Mouse (Mus musculus) embryonic facial prominence, embryonic 14.5 days (tissue): ENCODE data around the gene Uox. TPM values are rescaled to one million over a fixed set of nuclear protein-coding genes. Genes with fewer than 3 reads are reported as not detected.
A peak's percentile ranks its signal among the peaks of the same experiment; 100 is the strongest.

Source experiments
- ATAC-seq: fragments of 200-750 bp; cut with Nextera tagmentation; 2 replicates; pipeline ENCODE4 v1.8.0; 2017; ENCODE audit warnings: low read depth, moderate number of reproducible peaks, moderate TSS enrichment
- DNase-seq: peaks from one replicate; pipeline ENCODE4 v3.0.0-alpha.2; 2015; ENCODE audit warnings: low spot score
- H3K27ac ChIP-seq: fragments of 300-500 bp; sonication (generic); replicated peaks from 2 replicates; pipeline ENCODE4 v1.5.1; 2014; ENCODE audit warnings: low read depth, mild to moderate bottlenecking, low read length, moderate library complexity
- H3K27me3 ChIP-seq: fragments of 300-500 bp; sonication (generic); replicated peaks from 2 replicates; pipeline ENCODE4 v1.6.1; 2014; ENCODE audit warnings: low read length; ENCODE audit not compliant: control insufficient read depth, insufficient read depth
- H3K36me3 ChIP-seq: fragments of 300-500 bp; sonication (generic); 2 replicates; pipeline ENCODE4 v1.6.1; 2014; ENCODE audit warnings: low read length, mixed read lengths; ENCODE audit not compliant: control insufficient read depth, insufficient read depth
- H3K4me1 ChIP-seq: fragments of 300-500 bp; sonication (generic); 2 replicates; pipeline ENCODE4 v1.6.1; 2014; ENCODE audit warnings: antibody characterized with exemption, low read length; ENCODE audit not compliant: control insufficient read depth, insufficient read depth
- H3K4me2 ChIP-seq: fragments of 300-500 bp; sonication (generic); 2 replicates; pipeline ENCODE4 v1.6.1; 2014; ENCODE audit warnings: low read depth, mild to moderate bottlenecking, low read length, moderate library complexity, mixed read lengths
- H3K4me3 ChIP-seq: fragments of 300-500 bp; sonication (generic); 2 replicates; pipeline ENCODE4 v1.5.1; 2014; ENCODE audit warnings: low read depth, mild to moderate bottlenecking, low read length
- H3K9ac ChIP-seq: fragments of 300-500 bp; sonication (generic); 2 replicates; pipeline ENCODE4 v1.6.1; 2014; ENCODE audit warnings: low read depth, mild to moderate bottlenecking, low read length, moderate library complexity, mixed read lengths
- H3K9me3 ChIP-seq: fragments of 300-500 bp; sonication (generic); 2 replicates; pipeline ENCODE4 v1.6.1; 2016; ENCODE audit warnings: low read length; ENCODE audit not compliant: control insufficient read depth
- WGBS: fragments of 180-500 bp; shearing (Covaris S2); extraction: QIAGEN DNeasy Blood & Tissue Kit; methylation state at CpG from one replicate; pipeline ENCODE4 v1.1.7; 2014; 5-methylcytosine and 5-hydroxymethylcytosine counted together
- polyA plus RNA-seq: library from polyadenylated mRNA; unstranded; fragments of >200 nt; fragmentation: Nextera tagmentation; extraction: Ambion mirVana; gene quantifications from 2 replicates; pipeline ENCODE4 v1.2.1, GENCODE M21; 2014

The Uox gene
- polyA plus RNA-seq, 1 experiment from 2014 or later, result 0.85 TPM

DNA sequence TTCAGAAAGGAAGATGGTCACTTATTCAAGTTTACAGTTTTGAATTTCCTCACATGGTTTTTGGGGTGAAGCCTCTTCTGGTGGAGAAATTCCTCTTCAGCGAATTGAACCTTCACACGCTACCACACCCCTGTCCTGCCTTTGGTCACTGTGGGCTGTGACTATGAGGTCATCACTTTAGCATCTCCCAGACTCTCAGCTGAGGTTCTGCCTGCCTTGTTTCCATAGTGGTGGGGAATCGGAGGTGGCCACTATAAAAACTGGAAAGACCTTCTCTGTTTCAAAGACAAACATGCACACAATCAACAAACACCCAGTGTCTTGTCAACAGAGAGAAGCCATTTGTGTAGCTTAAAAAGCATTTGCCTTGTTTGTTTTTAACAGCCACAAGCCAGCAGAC lies 81.0 kb downstream of the Uox start, which contains the start of gene 4930503B20Rik:
TSS of gene 4930503B20Rik (minus strand) at position 101 of the 400 bp plus-strand sequence.
- no peaks in the 10 kb centered on the region for H3K9me3 ChIP-seq
- DNase-seq (no peak), ATAC-seq (no peak)
- no peak within 1 kb of the TSS for H3K4me2 ChIP-seq
- H3K27ac ChIP-seq, result no peak within 1 kb of the TSS
- 0 out of 2 replicates have a peak, but pooled peaks cover 3% of the 10 kb centered on the region for H3K4me1 ChIP-seq
- no peak within 1 kb of the TSS for H3K9ac ChIP-seq
- H3K4me3 ChIP-seq, result no peak within 1 kb of the TSS
- H3K27me3 ChIP-seq, result no peaks in the 10 kb centered on the region
- whole genome bisulfite sequencing, result 81% methylated on average over 3 of the region's 3 CpGs
- H3K36me3 ChIP-seq, result no peaks in the 10 kb centered on the region

DNA sequence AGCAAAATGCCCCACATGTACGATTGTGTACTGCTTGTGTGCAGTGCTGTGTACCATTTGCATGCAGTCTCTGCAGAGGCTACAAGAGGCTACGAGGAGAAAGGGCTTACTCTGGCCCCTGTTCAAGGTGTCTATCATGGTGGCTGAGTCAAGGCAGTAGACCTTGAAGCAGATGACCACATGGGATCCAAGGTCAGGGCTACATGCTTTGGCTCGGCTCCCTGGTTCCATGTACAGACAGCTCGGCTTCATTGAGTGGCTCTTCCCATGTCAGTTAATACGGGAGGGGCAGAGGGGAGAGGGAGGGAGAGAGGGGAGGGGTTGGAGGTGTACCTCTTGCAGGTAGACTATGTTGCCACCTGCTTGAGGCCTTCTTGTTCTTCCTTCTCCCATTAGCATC lies 82.2 kb downstream of the Uox start:
- 85% methylated on average over 5 of the region's 5 CpGs for WGBS
- no peaks in the 10 kb centered on the region for H3K36me3 ChIP-seq
- H3K4me1 ChIP-seq, result 0 out of 2 replicates have a peak, but pooled peaks cover 3% of the 10 kb centered on the region
- ATAC-seq, result no peak
- H3K27me3 ChIP-seq, result no peaks in the 10 kb centered on the region
- H3K27ac ChIP-seq, result no peak overlapping the region
- no peak overlapping the region for H3K4me2 ChIP-seq
- H3K9ac ChIP-seq, result no peak overlapping the region
- H3K9me3 ChIP-seq, result no peaks in the 10 kb centered on the region
- no peak for DNase-seq
- H3K4me3 ChIP-seq, result no peak overlapping the region

DNA sequence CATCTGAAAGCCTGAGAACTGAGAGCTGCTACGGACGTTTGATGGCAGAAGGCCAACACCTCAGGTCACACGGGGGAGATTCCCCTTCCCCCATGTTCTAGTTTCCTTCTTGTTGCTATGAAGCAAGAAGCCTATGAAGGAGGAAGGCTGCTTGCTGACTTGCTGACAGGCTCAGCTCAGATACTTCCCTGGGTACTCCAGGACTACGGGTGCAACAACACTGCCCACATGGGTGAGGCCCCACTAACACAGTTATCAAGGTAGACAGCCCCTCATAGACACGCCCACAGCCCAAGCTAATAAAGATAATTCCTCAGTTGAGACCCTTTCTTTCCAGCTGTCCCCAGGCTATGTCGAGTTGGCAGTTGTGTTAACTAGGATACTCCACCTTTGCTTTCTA lies 83.5 kb downstream of the Uox start:
- DNase-seq, result no peak
- Histone ChIP-seq H3K9me3 (no peaks in the 10 kb centered on the region), H3K36me3 (no peaks in the 10 kb centered on the region), H3K4me2 (no peak overlapping the region), H3K27ac (no peak overlapping the region), H3K27me3 (no peaks in the 10 kb centered on the region), H3K9ac (no peak overlapping the region), H3K4me1 (0 out of 2 replicates have a peak, but pooled peaks cover 3% of the 10 kb centered on the region), H3K4me3 (no peak overlapping the region)
- WGBS, result 58% methylated on average over 6 of the region's 6 CpGs
- ATAC-seq, result no peak

DNA sequence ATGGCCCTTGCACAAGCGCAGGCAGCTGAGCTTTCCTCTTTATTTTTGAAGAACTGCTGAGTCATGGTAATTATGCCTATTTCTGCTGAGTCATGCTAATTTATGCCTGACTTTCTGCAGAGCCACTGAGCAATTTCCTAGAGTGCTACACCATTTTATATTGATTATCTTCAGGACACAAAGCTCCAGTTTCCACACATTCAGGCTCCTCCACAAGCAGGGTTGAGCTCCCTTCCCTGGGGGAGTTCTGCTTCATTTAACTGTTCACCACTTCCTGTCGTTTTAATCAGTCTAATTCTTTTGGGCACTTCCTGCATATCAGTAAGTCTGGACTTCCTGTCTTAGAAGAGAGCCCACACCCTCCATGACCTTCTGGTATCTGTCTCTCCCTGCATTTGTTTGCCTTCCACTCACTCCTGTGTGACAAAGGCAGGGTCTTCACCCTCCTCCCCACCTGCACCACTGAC lies 84.9 kb downstream of the Uox start:
- H3K4me3 ChIP-seq, result no peak overlapping the region
- H3K9ac ChIP-seq, result no peak overlapping the region
- no peak overlapping the region for H3K4me2 ChIP-seq
- 58% methylated on average over 2 of the region's 2 CpGs for WGBS
- no peaks in the 10 kb centered on the region for H3K4me1 ChIP-seq
- H3K9me3 ChIP-seq, result no peaks in the 10 kb centered on the region
- H3K36me3 ChIP-seq, result no peaks in the 10 kb centered on the region
- no peaks in the 10 kb centered on the region for H3K27me3 ChIP-seq
- H3K27ac ChIP-seq, result no peak overlapping the region
- no peak for ATAC-seq
- DNase-seq, result no peak

DNA sequence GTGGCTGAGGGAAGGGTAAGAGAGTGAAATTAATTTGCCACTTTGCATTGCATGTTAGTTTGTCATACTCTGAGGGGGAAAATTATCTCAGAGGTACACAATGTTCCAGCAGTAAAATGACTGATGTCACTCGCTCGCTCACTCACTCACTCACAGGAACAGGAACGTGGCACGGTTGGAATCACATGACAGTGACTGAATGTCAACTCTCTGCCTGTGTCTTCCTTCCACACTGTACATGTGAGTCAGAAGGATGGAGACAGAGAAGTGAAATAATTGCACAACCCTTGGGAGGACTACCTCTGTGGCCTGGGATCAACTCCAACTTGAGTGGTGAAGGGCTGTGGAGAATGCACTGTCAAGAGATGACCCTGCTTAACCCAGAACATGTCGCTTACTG lies 87.2 kb downstream of the Uox start:
- Histone ChIP-seq H3K36me3 (no peaks in the 10 kb centered on the region), H3K9me3 (no peaks in the 10 kb centered on the region), H3K27ac (no peak overlapping the region), H3K4me3 (no peak overlapping the region), H3K27me3 (no peaks in the 10 kb centered on the region), H3K4me1 (no peaks in the 10 kb centered on the region), H3K4me2 (no peak overlapping the region), H3K9ac (no peak overlapping the region)
- 87% methylated on average over 5 of the region's 5 CpGs for WGBS
- ATAC-seq (no peak), DNase-seq (no peak)

DNA sequence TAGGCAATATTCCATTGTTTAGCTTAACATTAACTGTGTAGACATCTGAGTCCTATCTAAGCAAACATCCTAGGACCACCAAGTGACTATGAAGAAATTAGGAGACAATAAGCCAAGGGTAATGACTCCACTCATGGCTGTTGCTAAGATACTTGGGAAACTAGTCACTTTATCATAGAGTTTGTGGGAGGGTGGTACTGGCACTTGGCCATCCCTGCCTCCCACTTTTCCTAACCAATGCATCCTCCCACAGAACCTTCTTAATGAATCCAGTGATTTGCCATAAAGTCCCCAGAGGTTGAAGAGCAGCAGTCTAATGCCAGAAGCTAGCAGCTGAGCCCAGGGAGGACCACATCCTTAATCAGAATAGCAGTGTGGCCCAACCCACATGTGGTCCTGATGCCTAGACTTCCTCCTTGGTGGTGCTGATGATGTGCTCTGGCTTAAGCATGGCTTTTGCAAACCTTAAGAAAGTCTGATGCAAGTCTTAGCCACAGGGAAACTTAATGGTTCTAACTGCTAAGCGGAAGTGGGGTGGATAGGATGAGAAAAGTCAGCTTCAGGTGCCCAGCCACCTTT lies 87.9 kb downstream of the Uox start:
- DNase-seq (no peak), ATAC-seq (no peak)
- Histone ChIP-seq H3K4me2 (no peak overlapping the region), H3K4me1 (no peaks in the 10 kb centered on the region), H3K27me3 (no peaks in the 10 kb centered on the region), H3K36me3 (no peaks in the 10 kb centered on the region), H3K4me3 (no peak overlapping the region), H3K9me3 (no peaks in the 10 kb centered on the region), H3K9ac (no peak overlapping the region), H3K27ac (no peak overlapping the region)
- 89% methylated on average over 1 of the region's 1 CpGs for WGBS

DNA sequence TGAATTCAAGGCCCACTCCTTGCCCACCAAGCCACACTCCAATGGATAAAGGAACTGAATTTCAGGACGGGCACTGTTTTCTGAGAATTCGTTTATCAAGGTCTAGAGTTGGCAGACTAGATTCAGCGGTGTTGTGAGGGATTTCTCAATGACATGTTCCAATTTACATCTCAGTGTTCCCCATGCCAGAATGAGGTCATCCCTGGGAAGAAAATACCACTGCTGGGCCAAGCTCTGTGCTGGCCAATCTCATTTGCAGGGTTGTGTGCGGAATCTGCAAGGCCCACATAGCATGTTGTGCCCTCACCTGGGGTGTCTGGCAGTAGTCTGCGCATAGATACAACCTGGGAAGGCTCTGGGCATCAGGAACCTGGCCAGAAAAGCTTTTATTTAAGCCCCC lies 89.1 kb downstream of the Uox start:
- no peaks in the 10 kb centered on the region for H3K36me3 ChIP-seq
- no peaks in the 10 kb centered on the region for H3K9me3 ChIP-seq
- 96% methylated on average over 5 of the region's 5 CpGs for WGBS
- no peaks in the 10 kb centered on the region for H3K4me1 ChIP-seq
- DNase-seq (no peak), ATAC-seq (no peak)
- H3K4me2 ChIP-seq, result no peak overlapping the region
- H3K27ac ChIP-seq, result no peak overlapping the region
- no peak overlapping the region for H3K4me3 ChIP-seq
- no peaks in the 10 kb centered on the region for H3K27me3 ChIP-seq
- no peak overlapping the region for H3K9ac ChIP-seq

DNA sequence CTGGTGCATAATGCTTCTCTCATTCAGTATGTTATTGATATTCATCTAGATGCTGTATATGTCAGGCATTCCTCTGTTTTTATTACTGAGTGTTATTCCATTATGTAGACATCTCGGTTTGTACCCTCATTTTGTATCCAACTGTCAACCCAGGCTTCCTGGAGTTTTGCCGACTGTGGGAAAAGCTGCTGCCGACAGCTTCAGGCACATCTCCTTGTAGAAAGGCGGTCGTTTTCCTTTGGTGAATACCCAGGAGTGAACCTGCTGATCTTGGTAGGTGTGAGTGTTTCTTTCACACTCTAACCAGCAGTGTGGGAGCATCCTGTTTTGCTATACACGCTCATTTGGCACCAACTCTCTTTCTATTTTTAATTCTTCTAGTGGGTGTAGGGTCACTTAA lies 90.8 kb downstream of the Uox start:
- Histone ChIP-seq H3K9me3 (no peaks in the 10 kb centered on the region), H3K27ac (no peak overlapping the region), H3K27me3 (no peaks in the 10 kb centered on the region), H3K4me3 (no peak overlapping the region), H3K36me3 (no peaks in the 10 kb centered on the region), H3K4me1 (no peaks in the 10 kb centered on the region), H3K9ac (no peak overlapping the region), H3K4me2 (no peak overlapping the region)
- ATAC-seq, result no peak
- no peak for DNase-seq
- WGBS, result 77% methylated on average over 6 of the region's 6 CpGs

DNA sequence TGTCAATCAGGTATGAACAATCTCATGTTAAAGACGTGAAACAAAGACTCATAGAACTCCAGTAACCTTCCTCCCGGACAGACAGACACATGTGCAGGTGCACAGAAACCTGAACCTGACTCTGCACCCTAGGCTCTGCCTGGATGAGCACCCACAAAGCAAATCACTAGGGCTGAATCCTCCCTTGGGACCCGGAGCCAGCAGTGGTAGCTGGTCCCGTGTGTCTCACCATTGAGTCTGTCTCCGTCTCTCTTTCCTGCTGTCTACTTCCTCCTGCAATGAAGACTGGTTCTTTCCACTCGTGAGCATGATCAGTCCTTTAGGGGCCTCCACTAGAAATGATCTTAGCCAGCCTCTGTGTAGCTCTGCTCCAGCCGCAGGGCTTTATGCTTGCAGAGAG lies 91.7 kb downstream of the Uox start:
- Histone ChIP-seq H3K27me3 (no peaks in the 10 kb centered on the region), H3K27ac (no peak overlapping the region), H3K4me1 (no peaks in the 10 kb centered on the region), H3K9ac (no peak overlapping the region), H3K9me3 (no peaks in the 10 kb centered on the region), H3K4me2 (no peak overlapping the region), H3K4me3 (no peak overlapping the region), H3K36me3 (no peaks in the 10 kb centered on the region)
- ATAC-seq (peak; percentile 30; the same call in 1 of the 2 replicates), DNase-seq (no peak)
- 63% methylated on average over 7 of the region's 7 CpGs for WGBS
